Mouse (Mus musculus) small intestine, adult 2 months (tissue): ENCODE results near the gene Fam162a. TPM values are rescaled to one million over a fixed set of nuclear protein-coding genes. Genes with fewer than 3 reads are reported as not detected.
"Not testable (repeated sequence)": the region's sequence is repeated elsewhere in the genome, so short reads cannot be mapped to it uniquely, and the experiment has no call there.

ENCODE experiments used
- H3K27ac ChIP-seq: fragments of 200-500 bp; 2 replicates; pipeline ENCODE4 v1.5.1; 2012; ENCODE audit warnings: low read depth, low read length, control low read depth, inconsistent platforms; ENCODE audit not compliant: insufficient read depth
- H3K27me3 ChIP-seq: fragments of 200-500 bp; 2 replicates; pipeline ENCODE4 v1.6.1; 2012; ENCODE audit warnings: mild to moderate bottlenecking, moderate library complexity, low read length, inconsistent platforms; ENCODE audit not compliant: control insufficient read depth, insufficient read depth
- H3K36me3 ChIP-seq: fragments of 200-500 bp; 2 replicates; pipeline ENCODE4 v1.6.1; 2012; ENCODE audit warnings: mild to moderate bottlenecking, low read length, control low read depth, inconsistent platforms; ENCODE audit not compliant: control insufficient read depth, insufficient read depth
- H3K4me1 ChIP-seq: fragments of 200-500 bp; 2 replicates; pipeline ENCODE4 v1.6.1; 2012; ENCODE audit warnings: low read length, inconsistent platforms, mixed read lengths; ENCODE audit not compliant: control insufficient read depth, insufficient read depth, insufficient read length
- H3K4me3 ChIP-seq: fragments of 200-500 bp; 2 replicates; pipeline ENCODE4 v1.5.1; 2012; ENCODE audit warnings: low read depth, mild to moderate bottlenecking, control low read depth, inconsistent platforms, low read length, moderate library complexity
- CTCF ChIP-seq: fragments of 200-500 bp; IDR thresholded peaks from 2 replicates; pipeline ENCODE4 v1.5.1; 2012; ENCODE audit warnings: low read depth, mild to moderate bottlenecking, control low read depth, inconsistent platforms, low read length, moderate library complexity, mixed read lengths; ENCODE audit not compliant: insufficient replicate concordance, insufficient read length; ENCODE audit errors: extremely low read depth
- POLR2A ChIP-seq: fragments of 200-500 bp; IDR thresholded peaks from 2 replicates; pipeline ENCODE4 v1.6.1; 2012; ENCODE audit warnings: low read depth, mild to moderate bottlenecking, control low read depth, inconsistent platforms, low read length, moderate library complexity
- WGBS: fragments of 180-500 bp; shearing (Covaris S2); methylation state at CpG from one replicate; pipeline ENCODE4 v1.1.7; 2018; 5-methylcytosine and 5-hydroxymethylcytosine counted together
- polyA plus RNA-seq: library from polyadenylated mRNA; depleted of rRNA; stranded (reverse); fragments of >200 nt; gene quantifications from 2 replicates; pipeline ENCODE4 v1.2.3, GENCODE M21; 2012; rRNA removed

Fam162a gene
- polyA plus RNA-seq, 1 experiment, result 18.6 TPM

GRCm38 (mm10) chr16:36043073-36043472, 28.3 kb downstream of the Fam162a start:
- Histone ChIP-seq H3K4me3 (no peak overlapping the region), H3K27me3 (no peaks in the 10 kb centered on the region), H3K27ac (no peak overlapping the region), H3K4me1 (no peaks in the 10 kb centered on the region; the same call in 1 of the 2 replicates), H3K36me3 (peaks cover 14% of the 10 kb centered on the region)
- WGBS, result 90% methylated on average over 10 of the region's 10 CpGs
- no peak for TF ChIP-seq CTCF
- no peak for TF ChIP-seq POLR2A

DNA sequence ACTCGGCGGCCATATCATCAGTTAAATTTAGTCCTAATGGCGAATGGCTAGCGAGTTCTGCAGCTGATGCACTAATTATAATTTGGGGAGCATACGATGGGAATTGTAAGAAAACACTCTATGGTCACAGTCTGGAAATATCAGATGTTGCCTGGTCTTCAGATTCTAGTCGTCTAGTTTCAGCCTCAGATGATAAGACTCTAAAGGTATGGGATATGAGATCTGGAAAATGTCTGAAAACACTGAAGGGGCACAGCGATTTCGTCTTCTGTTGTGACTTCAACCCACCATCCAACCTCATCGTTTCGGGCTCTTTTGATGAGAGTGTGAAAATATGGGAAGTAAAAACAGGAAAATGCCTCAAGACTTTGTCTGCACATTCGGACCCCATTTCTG, 29.8 kb downstream of the Fam162a start:
- peak overlapping the region; percentile 85 for H3K4me3 ChIP-seq
- H3K27ac ChIP-seq, result peak overlapping the region; percentile 60; the same call in 1 of the 2 replicates
- TF ChIP-seq POLR2A (no peak), CTCF (no peak)
- H3K27me3 ChIP-seq, result no peaks in the 10 kb centered on the region
- peaks cover 8% of the 10 kb centered on the region for H3K36me3 ChIP-seq
- WGBS, result 25% methylated on average over 11 of the region's 11 CpGs
- no peaks in the 10 kb centered on the region; the same call in 1 of the 2 replicates for H3K4me1 ChIP-seq

- peak within 1 kb of the TSS; percentile 85 for H3K4me3 ChIP-seq
- peak within 1 kb of the TSS; percentile 70 for H3K27ac ChIP-seq
- no peaks in the 10 kb centered on the region; the same call in 1 of the 2 replicates for H3K4me1 ChIP-seq
- TF ChIP-seq CTCF (peak; percentile 11; the same call in 1 of the 2 replicates), POLR2A (peak; percentile 71; the same call in 1 of the 2 replicates)
- under 1% methylated on average over 39 of the region's 39 CpGs for WGBS
- peaks cover 9% of the 10 kb centered on the region for H3K36me3 ChIP-seq
- H3K27me3 ChIP-seq, result no peaks in the 10 kb centered on the region
Observed at GRCm38 (mm10) chr16:36040640-36041624, 30.5 kb downstream of the Fam162a start, which contains the start of gene Wdr5b. Gene Wdr5b, plus strand, starts transcription at chr16:36041190.

DNA sequence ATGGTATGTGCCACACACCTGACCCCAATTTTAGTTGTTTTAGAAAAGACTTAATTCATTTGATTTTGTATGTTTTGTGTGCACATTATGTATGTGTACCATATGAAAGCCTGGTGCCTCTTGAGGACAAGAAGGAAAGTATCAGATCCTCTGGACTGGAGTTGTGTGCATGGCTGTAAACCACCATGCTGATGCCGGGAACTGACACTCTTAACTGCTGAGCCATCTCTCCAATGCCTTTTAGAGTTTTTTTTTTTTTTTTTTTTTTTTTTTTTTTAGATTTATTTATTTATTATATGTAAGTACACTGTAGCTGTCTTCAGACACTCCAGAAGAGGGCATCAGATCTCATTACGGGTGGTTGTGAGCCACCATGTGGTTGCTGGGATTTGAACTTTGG, 43.3 kb downstream of the Fam162a start:
- 85% methylated on average over 2 of the region's 2 CpGs for WGBS

GRCm38 (mm10) chr16:36016335-36016734, 55.1 kb downstream of the Fam162a start:
- Histone ChIP-seq H3K4me1 (no peaks in the 10 kb centered on the region), H3K4me3 (no peak overlapping the region), H3K27ac (no peak overlapping the region), H3K27me3 (no peaks in the 10 kb centered on the region), H3K36me3 (peaks cover 21% of the 10 kb centered on the region)
- 95% methylated on average over 1 of the region's 1 CpGs for WGBS
- no peak for TF ChIP-seq CTCF

More for the DNA sequence above, 43.3 kb downstream of the Fam162a start:
- H3K27me3 ChIP-seq, H3K4me3 ChIP-seq, H3K4me1 ChIP-seq, H3K27ac ChIP-seq: not testable (repeated sequence)
- peaks cover 37% of the 10 kb centered on the region for H3K36me3 ChIP-seq

GRCm38 (mm10) chr16:36008396-36008795, 63.0 kb downstream of the Fam162a start:
- WGBS, result 96% methylated on average over 3 of the region's 3 CpGs

DNA sequence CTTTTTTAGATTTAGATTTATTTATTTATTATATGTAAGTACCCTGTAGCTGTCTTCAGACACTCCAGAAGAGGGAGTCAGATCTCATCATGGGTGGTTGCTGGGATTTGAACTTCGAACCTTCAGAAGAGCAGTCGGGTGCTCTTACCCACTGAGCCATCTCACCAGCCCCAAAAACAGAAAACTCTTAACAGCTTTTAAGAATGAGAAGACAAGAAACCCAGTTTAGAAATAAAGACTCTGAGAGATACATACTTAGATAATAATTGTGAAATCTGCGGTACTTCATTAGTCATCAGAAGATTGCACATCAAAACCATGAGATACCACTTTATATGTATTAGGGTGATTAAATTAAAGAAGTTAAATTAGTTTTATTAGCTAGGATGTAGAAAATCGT, 72.5 kb downstream of the Fam162a start:
- not testable (repeated sequence) for H3K4me1 ChIP-seq, H3K27me3 ChIP-seq, H3K27ac ChIP-seq, H3K4me3 ChIP-seq
- peaks cover 12% of the 10 kb centered on the region for H3K36me3 ChIP-seq
- 82% methylated on average over 4 of the region's 4 CpGs for WGBS

More at GRCm38 (mm10) chr16:36008396-36008795, 63.0 kb downstream of the Fam162a start:
- Histone ChIP-seq H3K4me3 (no peak overlapping the region), H3K4me1 (no peaks in the 10 kb centered on the region), H3K27me3 (no peaks in the 10 kb centered on the region), H3K36me3 (peaks cover 16% of the 10 kb centered on the region), H3K27ac (no peak overlapping the region)
- TF ChIP-seq POLR2A (no peak), CTCF (no peak)

Other genes with a start within 250 kb of the Fam162a start
- gene Parp14, start 200.1 kb downstream of the Fam162a start, polyA plus RNA-seq, result 4.5 and 17.5 TPM in 2 replicates
- gene Parp9, start 133.1 kb downstream of the Fam162a start, polyA plus RNA-seq, result 2.6 and 7.6 TPM in 2 replicates
- gene Dtx3l, start 132.4 kb downstream of the Fam162a start, polyA plus RNA-seq, result 5.5 and 16.7 TPM in 2 replicates
- 1.2 and 2.5 TPM in 2 replicates for gene Kpna1, start 92.8 kb downstream of the Fam162a start, polyA plus RNA-seq
- gene Wdr5b, start 30.4 kb downstream of the Fam162a start, polyA plus RNA-seq, result 0.39 and 0.60 TPM in 2 replicates
- gene Ccdc58, start 91 bp upstream of the Fam162a start, polyA plus RNA-seq, result 2.3 and 2.6 TPM in 2 replicates
- not detected in 2 replicates for gene Csta1, start 59.6 kb upstream of the Fam162a start, polyA plus RNA-seq
- not detected in 2 replicates for gene Stfa2l1, start 85.2 kb upstream of the Fam162a start, polyA plus RNA-seq
- gene Gm5483, start 112.6 kb upstream of the Fam162a start, polyA plus RNA-seq, result not detected in 2 replicates
- not detected in 2 replicates for gene Gm5416, start 138.8 kb upstream of the Fam162a start, polyA plus RNA-seq
- not detected in 2 replicates for gene 2010005H15Rik, start 149.9 kb upstream of the Fam162a start, polyA plus RNA-seq
- gene Stfa1, start 205.4 kb upstream of the Fam162a start, polyA plus RNA-seq, result not detected in 2 replicates